Mouse (Mus musculus) liver, postnatal 0 days (tissue): Measurements from ENCODE around the gene Lsm12. TPM values are rescaled to one million over a fixed set of nuclear protein-coding genes. Genes with fewer than 3 reads are reported as not detected.

ENCODE experiments used
- ATAC-seq: fragments of 200-750 bp; cut with Nextera tagmentation; 2 replicates; pipeline ENCODE4 v1.8.0; 2017; ENCODE audit warnings: mild to moderate bottlenecking, moderate library complexity
- DNase-seq: peaks from one replicate; pipeline ENCODE4 v3.0.0-alpha.2; 2016
- H3K27ac ChIP-seq: fragments of 300-500 bp; sonication (generic); 2 replicates; pipeline ENCODE4 v1.5.1; 2014; ENCODE audit warnings: antibody characterized with exemption, moderate library complexity, mild to moderate bottlenecking, low read depth
- H3K27me3 ChIP-seq: fragments of 300-500 bp; sonication (generic); 2 replicates; pipeline ENCODE4 v1.6.1; 2014; ENCODE audit warnings: low read length, control low read depth, mixed read lengths; ENCODE audit not compliant: insufficient read depth
- H3K36me3 ChIP-seq: fragments of 300-500 bp; sonication (generic); replicated peaks from 2 replicates; pipeline ENCODE4 v1.6.1; 2014; ENCODE audit warnings: mild to moderate bottlenecking, control low read depth, low read length, moderate library complexity, mixed read lengths; ENCODE audit not compliant: insufficient read depth
- H3K4me1 ChIP-seq: fragments of 300-500 bp; sonication (generic); 2 replicates; pipeline ENCODE4 v1.6.1; 2014; ENCODE audit warnings: antibody characterized with exemption, mild to moderate bottlenecking, control low read depth; ENCODE audit not compliant: insufficient read depth
- H3K4me2 ChIP-seq: fragments of 300-500 bp; sonication (generic); 2 replicates; pipeline ENCODE4 v1.6.1; 2014; ENCODE audit warnings: low read depth, mild to moderate bottlenecking, low read length, moderate library complexity, mixed read lengths
- H3K4me3 ChIP-seq: fragments of 300-500 bp; sonication (generic); 2 replicates; pipeline ENCODE4 v1.5.1; 2014; ENCODE audit warnings: low read depth, low read length
- H3K9ac ChIP-seq: fragments of 300-500 bp; sonication (generic); replicated peaks from 2 replicates; pipeline ENCODE4 v1.6.1; 2014; ENCODE audit warnings: mild to moderate bottlenecking, moderate library complexity
- H3K9me3 ChIP-seq: fragments of 300-500 bp; sonication (generic); 2 replicates; pipeline ENCODE4 v1.6.1; 2016; ENCODE audit warnings: mild to moderate bottlenecking, control low read depth, low read length, mixed read lengths
- CTCF ChIP-seq: sonication (generic); IDR thresholded peaks from 2 replicates; pipeline ENCODE4 v1.5.1; 2016; ENCODE audit warnings: antibody characterized with exemption, low read depth
- EP300 ChIP-seq: IDR thresholded peaks from 2 replicates; pipeline ENCODE4 v1.6.1; 2016; ENCODE audit warnings: antibody characterized with exemption, low read depth, mild to moderate bottlenecking
- WGBS: fragments of 180-500 bp; shearing (Covaris S2); extraction: QIAGEN DNeasy Blood & Tissue Kit; methylation state at CpG from one replicate; pipeline ENCODE4 v1.1.7; 2014; ENCODE audit not compliant: insufficient replicate concordance; 5-methylcytosine and 5-hydroxymethylcytosine counted together
- microRNA-seq: library from miRNA; unstranded; fragments of <30 nt; microRNA quantifications from one replicate; pipeline ENCODE4, GENCODE M21; 2016
- polyA plus RNA-seq: library from polyadenylated mRNA; unstranded; fragments of >200 nt; fragmentation: Nextera tagmentation; extraction: Ambion mirVana; gene quantifications from 2 replicates; pipeline ENCODE4 v1.2.1, GENCODE M21; 2015

Lsm12 gene
- polyA plus RNA-seq, 1 experiment from 2014 or later, result 55.0 TPM

- Histone ChIP-seq H3K27me3 (peaks cover 15% of the 10 kb centered on the region; the same call in 1 of the 2 replicates), H3K4me2 (no peak overlapping the region), H3K4me1 (peaks cover 8% of the 10 kb centered on the region), H3K4me3 (no peak overlapping the region), H3K36me3 (no peaks in the 10 kb centered on the region), H3K9ac (no peak overlapping the region), H3K9me3 (no peaks in the 10 kb centered on the region), H3K27ac (no peak overlapping the region)
- 23% methylated on average over 4 of the region's 4 CpGs for WGBS
- ATAC-seq (no peak), DNase-seq (no peak)
- TF ChIP-seq EP300 (no peak), CTCF (no peak)
These were observed 50.6 kb downstream of the Lsm12 start for GRCm38 (mm10) chr11:102134516-102134915.

GRCm38 (mm10) chr11:102117386-102117785 lies 67.7 kb downstream of the Lsm12 start:
- Histone ChIP-seq H3K9ac (no peak overlapping the region), H3K36me3 (no peaks in the 10 kb centered on the region), H3K4me3 (no peak overlapping the region), H3K4me1 (no peaks in the 10 kb centered on the region), H3K27ac (no peak overlapping the region), H3K9me3 (no peaks in the 10 kb centered on the region), H3K27me3 (peaks cover 10% of the 10 kb centered on the region; the same call in 1 of the 2 replicates), H3K4me2 (no peak overlapping the region)
- ATAC-seq, result no peak; the same call in 1 of the 2 replicates
- DNase-seq, result no peak
- no peak for TF ChIP-seq CTCF
- no peak for TF ChIP-seq EP300
- WGBS, result 66% methylated on average over 6 of the region's 6 CpGs

- no peak for ATAC-seq
- TF ChIP-seq CTCF (no peak), EP300 (no peak)
- WGBS, result 38% methylated on average over 8 of the region's 8 CpGs
- Histone ChIP-seq H3K4me2 (no peak overlapping the region), H3K9me3 (no peaks in the 10 kb centered on the region), H3K27me3 (peaks cover 7% of the 10 kb centered on the region; the same call in 1 of the 2 replicates), H3K36me3 (no peaks in the 10 kb centered on the region), H3K9ac (no peak overlapping the region), H3K27ac (no peak overlapping the region), H3K4me3 (no peak overlapping the region), H3K4me1 (no peaks in the 10 kb centered on the region)
- DNase-seq, result no peak
These were observed 68.9 kb downstream of the Lsm12 start for GRCm38 (mm10) chr11:102116241-102116640.

Small RNAs within 50 kb of the gene (microRNA-seq; reads per million reads assigned to microRNA genes)
- gene Mir8101, result 1.6 reads per million

Other genes with a start within 250 kb of the Lsm12 start
- gene Sost, start 218.3 kb downstream of the Lsm12 start, polyA plus RNA-seq, result not detected in 2 replicates
- 0.19 TPM in 1 of 2 replicates, not detected in the other for gene Cfap97d1, start 201.0 kb downstream of the Lsm12 start, polyA plus RNA-seq
- 18.4 and 22.7 TPM in 2 replicates for gene Dusp3, start 198.3 kb downstream of the Lsm12 start, polyA plus RNA-seq
- 0.56 and 0.72 TPM in 2 replicates for gene Mpp3, start 156.8 kb downstream of the Lsm12 start, polyA plus RNA-seq
- 1.8 and 2.3 TPM in 2 replicates for gene Cd300lg, start 143.8 kb downstream of the Lsm12 start, polyA plus RNA-seq
- 3.9 and 4.4 TPM in 2 replicates for gene Mpp2, start 96.8 kb downstream of the Lsm12 start, polyA plus RNA-seq
- 0.72 TPM in 1 of 2 replicates, not detected in the other for gene Ppy, start 84.0 kb downstream of the Lsm12 start, polyA plus RNA-seq
- 1.8 TPM in 1 of 2 replicates, not detected in the other for gene Pyy, start 77.5 kb downstream of the Lsm12 start, polyA plus RNA-seq
- 18.5 and 25.1 TPM in 2 replicates for gene Nags, start 39.8 kb downstream of the Lsm12 start, polyA plus RNA-seq
- 5.8 and 6.4 TPM in 2 replicates for gene Tmem101, start 28.9 kb downstream of the Lsm12 start, polyA plus RNA-seq
- gene G6pc3, start 4.3 kb upstream of the Lsm12 start, polyA plus RNA-seq, result 6.7 and 6.8 TPM in 2 replicates
- 17.7 and 17.8 TPM in 2 replicates for gene Hdac5, start 44.9 kb upstream of the Lsm12 start, polyA plus RNA-seq
- 4.7 and 4.9 TPM in 2 replicates for gene BC030867, start 63.6 kb upstream of the Lsm12 start, polyA plus RNA-seq
- gene Asb16, start 83.4 kb upstream of the Lsm12 start, polyA plus RNA-seq, result not detected in 2 replicates
- 19.4 and 20.8 TPM in 2 replicates for gene Tmub2, start 99.6 kb upstream of the Lsm12 start, polyA plus RNA-seq
- gene Atxn7l3, start 111.3 kb upstream of the Lsm12 start, polyA plus RNA-seq, result 4.5 and 4.6 TPM in 2 replicates
- 32.4 and 32.5 TPM in 2 replicates for gene Ubtf, start 134.4 kb upstream of the Lsm12 start, polyA plus RNA-seq
- gene Slc4a1, start 180.9 kb upstream of the Lsm12 start, polyA plus RNA-seq, result 311 and 329 TPM in 2 replicates
- 1.8 and 2.4 TPM in 2 replicates for gene Rundc3a, start 208.1 kb upstream of the Lsm12 start, polyA plus RNA-seq
- gene Slc25a39, start 222.7 kb upstream of the Lsm12 start, polyA plus RNA-seq, result 510 and 522 TPM in 2 replicates
- 156 and 161 TPM in 2 replicates for gene Grn, start 245.0 kb upstream of the Lsm12 start, polyA plus RNA-seq